Mouse (Mus musculus): ENCODE data around the gene Hist1h2ba. TPM values are rescaled to one million over a fixed set of nuclear protein-coding genes. Genes with fewer than 3 reads are reported as not detected.

The Hist1h2ba gene
- total RNA-seq (2021), result not detected
- long read RNA-seq, experiment 1, result 0 reads
- long read RNA-seq, experiment 2, result 0 reads

GRCm38 (mm10) chr13:23933421-23934210 is at the start of gene Hist1h2ba:
TSS of gene Hist1h2ba (minus strand) at chr13:23934156.
- DNase-seq (ENCODE audit: low spot score), result no peak

DNA sequence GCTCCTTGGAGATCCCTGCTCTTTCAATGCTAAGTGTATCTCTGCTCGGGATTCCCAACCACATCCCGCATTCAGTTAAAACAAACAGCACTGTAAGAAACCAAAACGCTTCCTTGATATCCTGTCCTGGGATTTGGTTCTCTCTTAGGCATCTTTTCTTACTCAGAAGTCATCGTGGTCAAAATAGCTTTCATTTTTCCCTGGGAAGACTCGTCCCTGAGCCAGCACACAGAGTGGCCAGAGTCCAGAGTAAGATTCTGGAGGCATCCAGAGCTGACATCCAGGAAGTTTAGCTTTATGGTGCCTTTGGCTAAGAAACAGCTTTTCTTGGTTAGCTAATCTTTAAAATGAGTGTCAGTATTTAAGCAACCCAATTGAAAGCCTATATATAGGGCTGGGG is 38.3 kb upstream of the Hist1h2ba start:
- DNase-seq (ENCODE audit: low spot score), result no peak

GRCm38 (mm10) chr13:23971870-23972269 is 37.9 kb upstream of the Hist1h2ba start:
- DNase-seq (ENCODE audit: low spot score), result no peak

GRCm38 (mm10) chr13:23964909-23965308 is 31.0 kb upstream of the Hist1h2ba start:
- no peak for DNase-seq (ENCODE audit: low spot score)

DNA sequence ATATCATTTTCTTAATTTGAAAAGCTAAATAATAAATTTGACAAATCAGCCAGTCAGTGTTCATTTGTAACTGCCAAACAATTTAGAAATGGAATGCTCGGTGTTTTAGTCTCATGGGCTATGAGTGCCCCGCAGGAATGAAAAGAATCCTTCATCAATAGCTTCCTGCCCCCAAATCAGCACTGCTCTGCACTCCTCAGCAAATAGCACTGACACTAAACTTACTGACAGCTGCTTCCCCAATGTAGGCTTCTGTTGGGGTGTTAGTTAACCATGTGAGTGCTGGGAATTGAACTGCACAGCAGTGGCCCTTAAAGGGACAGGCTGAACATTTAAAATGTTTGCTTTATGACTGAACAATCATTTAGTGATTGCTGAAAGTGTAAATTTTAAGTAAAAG is 25.8 kb upstream of the Hist1h2ba start:
- DNase-seq (ENCODE audit: low spot score), result no peak

GRCm38 (mm10) chr13:23950928-23951327 is 17.0 kb upstream of the Hist1h2ba start:
- peak; percentile 7 for DNase-seq (ENCODE audit: low spot score)

- no peak for DNase-seq (ENCODE audit: low spot score)
Observed at GRCm38 (mm10) chr13:23949484-23950246, 15.7 kb upstream of the Hist1h2ba start.

- no peak for DNase-seq (ENCODE audit: low spot score)
Observed at GRCm38 (mm10) chr13:23946254-23946653, 12.3 kb upstream of the Hist1h2ba start.

- no peak for DNase-seq (ENCODE audit: low spot score)
Observed at GRCm38 (mm10) chr13:23942861-23943260, 8.9 kb upstream of the Hist1h2ba start.

DNA sequence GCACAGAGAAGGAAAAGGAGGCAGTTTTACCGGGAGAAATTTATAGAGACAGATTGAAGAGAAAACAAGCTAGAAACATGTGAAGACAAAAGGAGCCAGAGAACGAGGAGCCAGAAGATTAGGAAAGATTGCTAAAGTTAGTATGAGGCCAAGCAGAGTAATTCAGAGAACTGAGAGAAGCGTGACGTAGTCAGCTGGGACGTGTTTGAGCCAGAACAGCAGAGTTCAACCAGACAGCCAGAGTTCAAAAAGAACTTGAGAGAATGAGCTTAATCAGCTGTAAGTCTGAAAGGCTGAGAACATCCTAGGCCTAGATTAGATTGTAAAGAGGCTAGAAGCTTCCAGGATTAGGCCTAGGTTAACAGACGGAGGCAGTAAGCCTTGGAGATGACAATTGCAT is 6.3 kb upstream of the Hist1h2ba start:
- peak; percentile 9 for DNase-seq (ENCODE audit: low spot score)

GRCm38 (mm10) chr13:23938699-23939098 is 4.7 kb upstream of the Hist1h2ba start:
- no peak for DNase-seq (ENCODE audit: low spot score)

DNA sequence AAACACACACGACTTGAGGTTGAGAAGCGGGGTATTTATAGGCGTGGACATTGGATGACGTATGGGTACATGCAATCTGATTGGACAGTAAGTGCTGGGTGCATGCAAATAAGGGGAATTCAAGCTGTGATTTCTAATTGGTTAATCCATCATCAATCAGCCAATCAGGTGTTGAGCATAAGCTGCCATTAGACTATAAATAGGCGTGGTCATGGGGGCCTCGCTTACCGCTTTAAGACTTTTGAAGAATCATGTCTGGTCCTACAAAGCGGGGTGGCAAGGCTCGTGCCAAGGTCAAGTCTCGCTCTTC is 210 bp upstream of the Hist1h2ba start, which contains the start of gene Hist1h2aa:
TSS of gene Hist1h2aa (plus strand) at position 252 of the 310 bp plus-strand sequence.
- no peak for DNase-seq (ENCODE audit: low spot score)

GRCm38 (mm10) chr13:23930904-23931303 is 3.1 kb downstream of the Hist1h2ba start:
- DNase-seq (ENCODE audit: low spot score), result no peak

GRCm38 (mm10) chr13:23930461-23930860 is 3.5 kb downstream of the Hist1h2ba start:
- DNase-seq (ENCODE audit: low spot score), result no peak

GRCm38 (mm10) chr13:23928637-23929036 is 5.3 kb downstream of the Hist1h2ba start:
- DNase-seq (ENCODE audit: low spot score), result no peak

GRCm38 (mm10) chr13:23925792-23926191 is 8.2 kb downstream of the Hist1h2ba start:
- DNase-seq (ENCODE audit: low spot score), result no peak

GRCm38 (mm10) chr13:23917674-23918073 is 16.3 kb downstream of the Hist1h2ba start:
- DNase-seq (ENCODE audit: low spot score), result no peak

GRCm38 (mm10) chr13:23916132-23916531 is 17.8 kb downstream of the Hist1h2ba start:
- DNase-seq (ENCODE audit: low spot score), result peak; percentile 13

DNA sequence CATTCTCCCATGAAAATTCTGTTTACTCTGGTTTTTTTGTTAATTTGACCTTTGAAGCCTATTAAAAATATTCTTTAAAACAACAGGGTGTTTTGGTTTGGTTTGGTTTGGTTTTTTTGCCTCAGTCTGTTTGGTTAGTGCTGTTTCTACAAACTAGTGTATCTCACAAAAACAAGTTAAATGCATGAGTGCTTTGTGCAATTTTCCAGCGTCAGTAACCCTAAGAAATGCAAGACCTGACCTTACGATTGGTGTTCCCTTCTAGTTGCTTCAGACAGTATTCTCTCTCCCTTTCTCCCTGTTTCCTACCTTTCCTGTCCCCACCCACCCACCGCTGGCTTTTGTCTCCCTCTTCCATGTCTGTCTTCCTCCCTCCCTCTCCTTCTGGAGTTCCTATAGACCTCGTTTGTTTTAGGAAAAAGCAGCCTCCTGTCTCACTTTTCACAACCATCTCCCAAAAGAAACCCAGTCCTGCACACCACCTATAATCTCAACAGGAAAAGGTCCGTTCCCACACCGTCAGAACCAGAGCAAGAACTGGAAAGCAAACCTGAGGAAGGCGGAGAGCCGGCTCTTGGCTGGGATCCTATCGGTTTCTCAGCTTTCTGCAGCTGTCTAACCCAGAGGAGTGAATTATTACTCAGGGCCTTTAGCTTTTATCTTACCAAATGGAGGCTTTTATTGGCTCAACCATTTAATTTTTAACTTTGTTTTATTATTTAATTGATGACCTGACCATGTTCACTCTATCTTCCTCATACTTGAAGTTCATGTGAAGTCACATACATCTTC is 19.4 kb downstream of the Hist1h2ba start, which contains the start of gene Slc17a4:
TSS of gene Slc17a4 (minus strand) at position 634 of the 792 bp plus-strand sequence.
- DNase-seq (ENCODE audit: low spot score), result no peak

DNA sequence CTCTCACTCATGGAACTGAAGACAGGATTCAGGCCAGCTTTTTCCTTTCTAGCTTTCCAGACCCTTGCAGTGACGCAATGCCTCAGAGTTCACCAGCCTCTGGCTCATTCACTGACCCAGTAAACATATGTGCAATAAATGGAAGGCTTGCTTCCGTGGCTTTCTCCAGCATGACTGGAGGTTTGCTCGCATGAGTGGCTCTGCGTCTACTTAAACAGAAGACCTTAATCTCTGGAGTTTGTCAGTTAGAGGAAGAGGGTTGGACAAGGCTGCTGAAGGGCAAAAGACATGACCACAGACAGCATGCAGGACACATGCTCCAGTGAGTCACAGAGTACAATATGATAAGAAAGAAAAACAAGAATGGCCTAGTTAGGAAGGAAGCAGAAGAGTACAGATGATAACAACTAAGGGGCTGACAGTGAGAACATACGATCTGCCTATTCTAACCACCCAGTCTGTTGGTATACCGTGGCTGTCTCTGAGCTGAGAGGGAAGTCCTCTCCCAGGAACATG is 20.1 kb downstream of the Hist1h2ba start:
- no peak for DNase-seq (ENCODE audit: low spot score)

DNA sequence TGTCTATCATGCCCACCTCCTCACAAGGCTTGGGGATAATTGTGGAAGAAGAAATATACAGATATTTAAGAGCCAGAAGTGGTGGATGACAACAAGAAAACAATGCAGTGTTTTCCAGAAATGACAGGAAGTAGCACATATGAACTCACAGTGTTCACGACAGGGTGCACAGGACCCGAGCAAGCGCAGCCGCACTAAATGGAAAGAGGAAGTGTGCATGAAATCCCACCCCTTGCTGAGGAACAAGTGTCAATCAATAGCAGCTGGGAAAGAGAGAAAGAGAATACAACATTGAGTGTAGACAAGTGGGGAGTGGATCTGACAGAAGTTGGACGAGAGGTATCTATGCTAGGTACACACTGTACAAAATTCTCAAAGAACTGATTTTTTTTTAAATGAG is 22.6 kb downstream of the Hist1h2ba start:
- DNase-seq (ENCODE audit: low spot score), result no peak

DNA sequence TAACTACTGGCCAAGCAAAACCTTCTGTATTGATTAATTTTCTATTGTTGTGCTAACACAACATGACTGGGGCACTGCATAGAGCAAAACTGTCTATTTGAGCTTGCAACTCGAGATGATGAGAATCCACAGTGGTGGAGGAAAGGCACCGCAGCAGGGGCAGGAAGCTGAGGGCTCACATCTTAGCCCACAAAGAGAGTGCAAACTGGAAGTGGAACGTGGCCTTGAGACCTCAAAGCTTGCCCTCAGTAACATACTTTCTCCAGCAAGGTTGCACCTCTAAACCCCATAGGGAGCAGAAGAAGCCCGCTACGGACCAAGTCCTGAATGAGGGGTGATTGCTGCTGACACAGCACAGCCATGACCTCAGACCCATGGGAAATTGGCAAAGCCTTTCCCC is 23.8 kb downstream of the Hist1h2ba start:
- no peak for DNase-seq (ENCODE audit: low spot score)
